Mouse (Mus musculus): ENCODE measurements around the gene Traf3.

DNA sequence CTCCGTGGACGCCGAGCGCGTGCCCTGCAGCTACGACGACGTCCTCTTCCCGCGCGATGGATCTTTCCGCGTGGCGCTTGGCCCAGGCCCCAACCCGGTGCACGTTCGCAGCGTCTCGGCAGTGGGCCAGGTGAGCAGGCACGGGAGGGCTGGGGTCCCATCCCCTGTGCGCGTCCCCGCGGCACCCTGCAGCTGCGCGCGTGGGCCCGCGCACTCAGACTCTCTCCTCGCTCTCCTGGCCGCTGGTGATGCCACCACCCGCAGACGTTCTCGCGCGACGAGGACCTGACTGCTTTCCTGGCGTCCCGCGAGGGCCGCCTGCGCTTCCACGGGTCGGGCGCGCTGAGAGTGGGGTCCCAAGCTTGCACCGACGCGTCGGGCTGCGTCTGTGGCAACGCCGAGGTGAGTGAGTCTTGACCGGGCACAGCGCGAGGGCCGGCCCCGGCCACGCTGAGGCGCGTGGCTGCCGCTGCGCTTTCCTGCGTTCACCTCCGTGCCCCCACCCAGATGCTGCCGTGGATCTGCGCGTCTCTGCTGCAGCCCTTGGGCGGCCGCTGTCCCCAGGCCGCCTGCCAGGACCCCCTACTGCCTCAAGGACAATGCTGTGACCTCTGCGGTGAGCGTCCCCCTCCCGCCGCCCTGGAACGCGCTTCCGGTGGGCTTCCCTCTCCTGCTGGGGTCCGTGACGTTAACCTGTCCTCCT is 108.4 kb downstream of the Traf3 start:
- TF ChIP-seq CTCF (IDR thresholded peaks at IDR 0.05; ENCODE audit: control insufficient read depth, insufficient read depth, insufficient read length) (no peak), MAX (IDR thresholded peaks at IDR 0.05) (no peak), USF1 (IDR thresholded peaks at IDR 0.05; ENCODE audit: low read depth) (no peak), MYOD1 (IDR thresholded peaks at IDR 0.05; ENCODE audit: control insufficient read depth, insufficient read length, low read depth) (no peak), MYOG (IDR thresholded peaks at IDR 0.05; ENCODE audit: control insufficient read depth, extremely low read depth, insufficient read length) (no peak)
